Mouse (Mus musculus) embryo, embryonic 11.5 days (tissue): ENCODE results near the gene Tspan18.

Experiments used
- DNase-seq: peaks from one replicate; pipeline ENCODE4 v3.0.0-alpha.2; 2012; ENCODE audit warnings: low read depth, low spot score

Gene Tspan18

DNA sequence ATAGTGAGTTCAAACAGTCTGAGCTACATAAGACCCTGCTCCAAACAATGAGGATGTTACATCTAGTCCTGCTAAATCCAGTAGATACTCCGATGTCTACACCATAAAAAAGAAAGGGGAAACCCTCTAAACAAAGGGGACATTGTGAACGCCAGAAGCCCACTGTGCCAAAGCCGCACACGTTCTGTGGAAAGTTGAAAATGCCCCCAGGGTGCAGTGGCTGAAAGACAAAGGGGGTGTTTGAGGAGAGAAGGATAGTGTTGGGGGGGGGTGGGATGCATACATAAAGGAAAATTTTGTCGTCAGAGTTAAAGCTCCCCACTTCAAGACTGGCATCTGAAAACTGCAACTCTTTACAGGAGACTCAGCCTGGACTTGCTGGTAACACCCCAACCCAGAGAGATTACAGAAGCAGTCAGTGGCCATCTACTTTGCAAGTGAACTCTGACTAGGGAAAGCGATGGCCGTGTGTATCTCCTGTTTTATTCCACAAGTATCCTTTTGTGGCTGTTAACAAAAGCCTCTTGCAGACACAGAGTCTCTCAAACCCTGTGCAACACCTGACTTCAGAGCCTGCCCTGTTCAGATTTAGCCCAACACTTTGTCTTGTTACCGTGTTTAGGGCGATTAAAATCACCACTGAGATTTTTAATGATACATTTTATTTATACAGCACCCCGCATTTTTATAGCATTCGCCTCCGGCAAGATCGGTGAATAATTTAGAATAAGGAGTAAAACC, 42.9 kb downstream of the Tspan18 start:
- no peak for DNase-seq

DNA sequence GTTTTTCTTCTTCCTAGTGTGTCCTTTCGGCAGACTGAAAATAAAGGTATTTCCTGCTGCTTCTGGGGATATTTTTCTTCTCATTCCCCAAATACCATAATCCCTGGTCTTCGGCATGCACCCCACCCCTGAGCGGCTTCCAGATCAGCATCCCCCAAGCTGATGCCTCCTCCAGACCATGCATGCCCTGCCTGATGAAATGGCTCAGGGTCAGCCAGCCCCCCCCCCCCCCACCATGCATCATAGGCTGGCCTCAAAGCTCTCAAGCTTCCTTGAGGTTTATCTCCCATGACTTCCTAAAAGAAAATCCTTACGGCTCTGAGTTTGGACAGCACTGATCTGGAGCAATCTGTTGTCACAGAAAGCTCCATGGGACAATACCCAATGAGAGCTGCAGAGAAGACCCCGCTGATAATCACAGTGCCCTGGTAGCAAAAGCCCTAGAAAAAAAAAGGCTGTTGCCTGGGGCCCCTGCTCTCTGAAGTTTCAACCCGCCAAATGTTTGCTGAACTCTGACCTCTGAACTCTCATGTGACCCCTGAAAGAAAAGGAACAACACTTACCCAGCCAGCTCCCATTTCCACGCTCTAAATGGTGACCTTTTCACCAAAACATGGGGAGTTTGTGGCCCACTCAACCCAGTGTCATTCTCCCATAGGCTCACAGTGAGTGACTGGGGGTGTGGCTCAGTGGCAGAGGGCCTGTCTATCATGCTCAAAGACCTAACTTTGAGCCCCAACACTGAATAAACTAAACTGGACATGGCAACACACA, 43.8 kb downstream of the Tspan18 start:
- DNase-seq, result no peak

GRCm38 (mm10) chr2:93289161-93289560, 45.1 kb downstream of the Tspan18 start:
- no peak for DNase-seq

DNA sequence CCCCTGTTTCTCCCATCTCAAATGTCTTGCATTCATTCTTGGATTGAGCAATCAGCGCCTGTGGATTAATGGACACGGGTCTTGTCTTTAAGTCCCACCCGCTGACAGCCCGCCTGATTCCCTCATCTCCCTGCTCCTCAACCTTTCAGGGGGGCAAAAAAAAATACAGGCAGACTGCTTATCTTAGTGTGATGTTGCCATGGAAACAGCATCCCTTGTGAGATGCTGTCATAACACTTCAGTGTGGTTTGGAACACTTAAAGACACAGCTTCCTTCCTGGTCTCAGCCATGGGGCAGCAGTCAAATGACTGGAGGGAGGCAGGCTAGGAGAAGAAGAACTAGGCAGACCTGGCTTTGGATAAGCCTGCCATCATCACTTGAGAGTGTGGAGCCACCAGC, 47.0 kb downstream of the Tspan18 start:
- no peak for DNase-seq

GRCm38 (mm10) chr2:93286742-93287141, 47.6 kb downstream of the Tspan18 start:
- DNase-seq, result no peak

DNA sequence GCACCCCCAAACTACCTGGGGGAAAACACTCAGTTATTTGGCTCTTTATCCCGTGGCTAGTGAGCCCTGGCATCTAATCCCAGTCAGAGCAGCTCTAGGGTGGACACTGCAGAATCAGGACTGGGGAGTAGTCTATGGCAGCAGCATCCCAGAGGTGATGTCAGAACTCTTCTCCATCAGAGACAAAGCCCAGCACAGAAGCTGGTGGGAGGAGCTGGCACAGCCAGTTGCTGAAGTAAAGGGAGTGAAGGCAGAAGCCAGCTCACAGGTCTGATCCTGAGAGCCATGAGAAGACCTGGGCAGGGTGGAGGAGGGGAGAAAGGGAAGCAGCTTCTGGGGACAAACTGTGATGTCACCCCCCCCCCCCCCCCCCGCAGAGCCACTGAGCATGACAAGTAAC, 48.0 kb downstream of the Tspan18 start:
- DNase-seq, result no peak

DNA sequence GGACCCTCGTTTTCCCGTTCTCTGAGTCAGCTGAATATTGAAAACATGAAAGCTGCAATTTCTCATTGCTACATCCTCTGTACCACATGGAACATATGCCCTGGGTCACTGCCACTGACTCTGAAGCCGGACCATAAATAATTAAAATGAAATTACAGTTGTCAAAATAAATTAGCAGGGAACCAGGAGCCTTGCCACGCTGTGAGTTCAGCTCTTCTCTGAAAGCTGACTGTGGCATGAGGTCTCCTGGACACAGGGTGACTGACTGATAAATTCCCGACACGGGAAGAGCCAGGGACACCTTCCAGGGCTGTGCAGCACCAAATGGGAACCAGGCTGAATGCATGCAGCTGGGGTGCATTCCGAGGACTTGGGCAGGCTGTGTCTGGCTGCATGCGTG, 48.5 kb downstream of the Tspan18 start:
- no peak for DNase-seq

GRCm38 (mm10) chr2:93284625-93285024, 49.7 kb downstream of the Tspan18 start:
- DNase-seq, result no peak

- no peak for DNase-seq
These were observed 50.6 kb downstream of the Tspan18 start for GRCm38 (mm10) chr2:93283481-93284293.

DNA sequence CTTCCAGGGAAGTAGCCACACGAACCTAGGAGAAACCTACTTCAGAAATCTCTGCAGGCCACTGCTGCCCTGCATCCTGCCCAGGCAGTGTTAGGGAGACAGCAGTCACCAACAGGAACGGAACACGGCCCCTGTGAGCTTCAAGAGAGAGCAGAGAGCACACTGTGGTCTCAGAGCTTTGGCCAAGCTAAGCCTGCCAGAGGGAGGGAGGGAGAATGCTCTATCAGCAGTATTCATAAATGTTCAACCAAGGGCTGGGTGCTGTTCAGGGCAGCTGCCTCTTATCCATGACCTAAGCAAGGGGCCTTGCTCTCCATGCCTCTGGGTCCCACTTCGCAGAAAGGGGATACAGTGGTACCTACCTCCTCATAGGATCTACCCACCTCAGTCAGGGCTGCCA, 51.7 kb downstream of the Tspan18 start:
- no peak for DNase-seq

DNA sequence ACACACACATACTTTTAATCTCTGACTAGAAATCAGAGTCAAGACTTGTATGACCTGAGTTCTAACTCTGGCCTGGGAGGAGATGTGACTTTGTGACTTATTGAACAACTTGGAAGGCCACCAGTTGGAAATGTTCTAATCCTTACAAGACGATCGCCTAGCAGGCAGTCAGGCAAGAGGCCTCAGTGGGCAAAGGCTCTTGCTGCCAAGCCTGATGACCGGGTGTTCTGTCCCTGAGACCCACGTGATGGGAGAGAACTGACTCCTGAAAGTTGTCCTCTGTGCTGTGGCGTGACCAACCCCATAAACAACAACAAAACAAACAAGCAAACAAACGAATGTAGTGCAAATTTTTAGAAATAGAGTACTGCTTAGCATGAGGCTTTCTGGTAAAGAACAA, 52.8 kb downstream of the Tspan18 start:
- no peak for DNase-seq

- DNase-seq, result no peak
These were observed 54.1 kb downstream of the Tspan18 start for GRCm38 (mm10) chr2:93280117-93280620.

DNA sequence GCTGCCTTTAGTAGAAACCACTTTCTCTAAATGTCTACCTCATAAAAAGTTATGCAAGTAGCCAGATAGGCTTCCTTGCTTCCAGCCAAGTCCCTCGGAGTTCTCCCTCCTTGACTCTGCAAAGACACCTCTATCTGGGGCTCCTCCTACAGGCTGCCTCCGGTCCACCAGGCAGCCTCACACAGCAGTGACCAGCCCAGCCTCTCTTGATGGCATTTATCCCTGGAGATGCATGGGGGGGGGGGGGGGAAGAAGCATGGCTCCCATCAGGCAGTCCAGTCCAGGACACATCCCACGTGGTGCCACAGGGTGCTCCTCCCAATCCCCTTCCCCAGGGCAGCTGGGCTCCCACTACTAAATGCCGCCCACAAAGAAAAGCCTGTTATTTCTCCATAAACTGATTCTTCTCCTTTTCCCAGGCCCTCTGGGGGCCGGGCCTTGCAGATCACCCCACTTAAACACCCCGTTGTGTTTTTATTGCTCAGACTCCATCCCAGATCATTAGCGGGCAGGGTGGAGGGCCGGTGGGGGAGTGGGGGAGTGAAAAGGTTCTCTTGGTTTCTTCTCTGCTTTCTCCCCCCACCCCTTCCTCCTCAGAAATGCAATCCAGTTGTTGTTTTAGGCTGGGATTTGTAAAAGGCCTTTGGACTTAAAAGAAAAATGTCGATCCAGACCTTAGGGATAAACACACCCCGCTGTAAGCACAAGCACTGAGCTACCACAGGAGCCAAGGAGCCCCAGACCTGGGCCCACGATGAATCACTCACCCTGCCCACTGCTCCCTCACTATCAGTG, 55.9 kb downstream of the Tspan18 start:
- DNase-seq, result no peak

DNA sequence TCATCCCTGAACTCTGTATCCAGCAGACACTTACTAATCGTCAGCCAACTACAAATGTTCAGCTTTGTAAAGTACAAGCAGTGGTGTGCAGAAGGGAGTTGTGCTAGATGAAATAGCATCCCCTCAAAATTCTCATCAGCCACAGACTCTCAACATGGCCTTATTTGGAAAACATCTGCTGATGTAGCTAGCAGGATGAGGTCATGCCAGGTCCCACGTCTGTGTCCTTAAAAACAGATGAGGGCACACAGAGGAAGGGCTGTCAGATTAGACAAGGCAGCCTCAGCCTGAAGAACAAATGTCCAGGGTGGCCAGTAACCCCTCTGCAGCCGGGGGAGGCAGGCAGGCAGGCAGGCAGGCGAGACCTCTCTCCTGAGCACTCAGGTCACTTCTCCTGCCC, 56.8 kb downstream of the Tspan18 start:
- no peak for DNase-seq

GRCm38 (mm10) chr2:93276026-93276425, 58.3 kb downstream of the Tspan18 start:
- DNase-seq, result no peak

DNA sequence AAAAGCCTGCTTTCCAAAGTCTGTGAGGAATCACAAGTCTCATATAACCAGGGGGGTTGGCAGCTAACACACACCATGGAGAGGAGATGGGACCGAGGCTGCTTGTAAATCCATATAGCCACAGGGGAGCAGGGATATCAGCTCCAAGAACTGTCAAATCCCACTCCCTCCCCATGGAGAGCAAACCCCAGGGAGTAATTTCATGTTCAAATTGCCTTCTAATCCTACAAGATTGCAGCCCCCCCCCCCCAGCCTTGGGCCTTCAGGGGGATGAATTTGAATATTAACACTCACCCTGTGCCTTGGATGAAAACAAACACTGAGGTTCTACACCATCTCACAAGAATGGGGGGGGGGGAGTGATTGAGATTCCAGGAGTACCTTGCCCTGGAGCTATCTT, 60.4 kb downstream of the Tspan18 start:
- no peak for DNase-seq

- DNase-seq, result no peak
These were observed 64.2 kb downstream of the Tspan18 start for GRCm38 (mm10) chr2:93270083-93270482.

- DNase-seq, result no peak
These were observed 64.7 kb downstream of the Tspan18 start for GRCm38 (mm10) chr2:93269611-93270010.

DNA sequence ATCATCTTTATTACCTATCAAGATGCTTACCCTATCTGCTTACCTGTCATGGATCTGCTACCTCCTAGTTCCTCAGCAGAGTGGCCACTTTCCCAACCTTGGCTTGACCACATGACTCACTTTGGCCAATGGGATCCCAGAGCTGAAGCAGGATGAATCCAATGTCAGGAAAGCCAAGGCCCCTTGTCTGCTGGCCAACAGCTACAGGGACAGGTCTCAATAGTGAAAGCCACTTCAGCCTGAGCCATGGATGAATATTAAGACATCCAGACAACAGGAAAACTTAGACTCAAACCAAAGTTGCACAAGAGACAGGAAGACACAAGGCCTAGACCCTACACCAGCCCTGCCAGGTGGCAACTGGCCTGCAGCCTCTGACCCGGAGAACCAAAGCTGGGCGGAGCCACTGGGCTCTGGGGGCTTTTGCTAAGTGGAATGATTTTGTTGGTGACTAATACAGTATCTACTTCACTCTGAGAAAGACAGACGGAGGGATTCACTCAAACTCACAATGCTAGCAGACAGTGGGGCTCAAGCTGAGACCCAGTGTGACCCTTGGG, 65.5 kb downstream of the Tspan18 start:
- no peak for DNase-seq

DNA sequence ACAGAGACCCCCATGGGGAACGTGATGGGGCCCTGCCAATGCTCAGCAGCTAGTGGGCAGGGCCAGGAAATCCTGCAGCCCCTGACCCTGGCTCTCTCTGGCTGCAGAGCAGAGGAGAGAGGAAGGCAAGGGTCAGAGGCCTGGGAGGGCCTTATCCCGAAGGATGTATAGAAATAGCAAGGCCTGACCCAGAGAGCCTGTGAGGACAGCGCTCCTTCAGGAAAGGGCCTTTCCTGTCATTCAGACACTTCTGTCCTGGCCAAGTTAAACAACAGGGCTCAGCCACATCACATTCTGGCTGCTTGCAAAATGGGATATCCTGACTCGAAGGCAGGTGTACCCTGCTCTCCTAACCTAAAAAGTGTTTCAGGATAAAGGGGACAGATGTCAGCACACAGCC, 66.5 kb downstream of the Tspan18 start:
- no peak for DNase-seq

DNA sequence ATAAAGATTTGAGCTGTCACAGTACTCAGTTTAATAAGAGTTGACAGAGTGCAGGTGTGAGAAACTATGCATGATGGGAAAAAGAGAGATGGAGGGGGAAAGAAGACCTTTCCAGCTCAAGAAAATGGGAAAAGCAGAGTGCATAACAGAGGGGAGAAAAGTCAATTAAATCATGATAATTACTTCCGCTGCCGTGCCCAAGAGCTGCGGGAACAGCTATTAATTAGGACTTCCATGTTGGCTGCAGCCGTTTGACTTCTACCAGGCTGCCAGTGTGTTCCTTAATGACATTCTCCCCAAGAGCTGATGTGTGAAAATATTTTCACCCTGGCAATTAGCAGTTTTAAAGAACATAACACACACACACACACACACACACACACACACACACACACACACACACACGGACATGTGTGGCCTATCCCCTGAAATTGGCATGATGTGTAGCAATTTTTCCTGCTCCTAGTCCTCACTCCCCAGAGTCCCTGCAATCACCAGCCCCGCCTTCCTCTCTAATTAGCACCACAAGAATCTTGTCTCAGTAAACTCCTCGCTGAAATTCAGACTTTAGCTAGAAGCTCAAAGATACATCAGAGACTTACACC, 67.6 kb downstream of the Tspan18 start:
- DNase-seq, result no peak
